Mouse (Mus musculus): ENCODE measurements around the gene Prn. TPM values are rescaled to one million over a fixed set of nuclear protein-coding genes. Genes with fewer than 3 reads are reported as not detected.

Gene Prn
- polyA plus RNA-seq (2012; ENCODE audit: low replicate concordance), result not detected in 2 replicates

GRCm38 (mm10) chr2:131909683-131910572 is at the start of gene Prn, which contains the start of gene Prnp:
Prn (plus strand) TSS chr2:131909957.
Prnp (plus strand) TSS chr2:131909928.

GRCm38 (mm10) chr2:131950598-131951095 is 40.9 kb downstream of the Prn start, which contains the start of gene Prnd:
Prnd (plus strand) TSS chr2:131950861.

Other genes with a start within 250 kb of the Prn start
- 0.08 and 0.11 TPM in 2 replicates for gene Erv3, start 50.2 kb upstream of the Prn start, polyA plus RNA-seq (2012; ENCODE audit: low replicate concordance)
- gene Prnp, start within 50 bp of the Prn start, polyA plus RNA-seq (2012; ENCODE audit: low replicate concordance), result 23.0 and 31.7 TPM in 2 replicates
- gene Prnd, start 40.9 kb downstream of the Prn start, polyA plus RNA-seq (2012; ENCODE audit: low replicate concordance), result 0.24 TPM in 1 of 2 replicates, not detected in the other
- gene Rassf2, start 120.3 kb downstream of the Prn start, polyA plus RNA-seq (2012; ENCODE audit: low replicate concordance), result 11.0 and 19.3 TPM in 2 replicates
- gene Slc23a2, start 235.2 kb downstream of the Prn start, polyA plus RNA-seq (2012; ENCODE audit: low replicate concordance), result 0.65 and 4.9 TPM in 2 replicates